Mouse (Mus musculus): ENCODE measurements around the gene Itga10.

- TF ChIP-seq CTCF (IDR thresholded peaks at IDR 0.05; ENCODE audit: extremely low read depth, insufficient read length, insufficient replicate concordance, low read depth, low read length) (no peak), POLR2A (IDR thresholded peaks at IDR 0.05; ENCODE audit: low read depth, low read length) (no peak)
Observed at GRCm38 (mm10) chr3:96700376-96700775, 55.0 kb downstream of the Itga10 start.
